Mouse (Mus musculus): ENCODE measurements around the gene Zbtb48. TPM values are rescaled to one million over a fixed set of nuclear protein-coding genes. Genes with fewer than 3 reads are reported as not detected.
"Not testable (repeated sequence)": the region's sequence is repeated elsewhere in the genome, so short reads cannot be mapped to it uniquely, and the experiment has no call there.

Zbtb48 gene
- total RNA-seq, 1 experiment from 2014 or later: 20.4 TPM

DNA sequence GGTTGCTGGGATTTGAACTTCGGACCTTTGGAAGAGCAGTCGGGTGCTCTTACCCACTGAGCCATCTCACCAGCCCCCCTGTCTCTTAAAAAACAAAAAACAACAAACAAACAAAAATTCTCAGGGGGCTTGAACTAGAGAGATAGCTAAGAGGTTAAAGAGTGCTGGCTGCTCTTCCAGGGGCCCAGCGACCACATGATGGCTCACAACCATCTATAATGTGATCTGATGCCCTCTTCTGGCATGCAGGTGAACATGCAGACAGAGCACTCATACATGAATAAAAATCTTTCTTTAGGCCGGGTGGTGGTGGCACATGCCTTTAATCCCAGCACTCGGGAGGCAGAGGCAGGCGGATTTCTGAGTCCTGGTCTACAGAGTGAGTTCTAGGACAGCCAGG, 9.0 kb upstream of the Zbtb48 start:
- not testable (repeated sequence) for ATAC-seq (ENCODE audit: extremely low read depth, insufficient number of reproducible peaks, low FRiP score, poor library complexity, severe bottlenecking)

DNA sequence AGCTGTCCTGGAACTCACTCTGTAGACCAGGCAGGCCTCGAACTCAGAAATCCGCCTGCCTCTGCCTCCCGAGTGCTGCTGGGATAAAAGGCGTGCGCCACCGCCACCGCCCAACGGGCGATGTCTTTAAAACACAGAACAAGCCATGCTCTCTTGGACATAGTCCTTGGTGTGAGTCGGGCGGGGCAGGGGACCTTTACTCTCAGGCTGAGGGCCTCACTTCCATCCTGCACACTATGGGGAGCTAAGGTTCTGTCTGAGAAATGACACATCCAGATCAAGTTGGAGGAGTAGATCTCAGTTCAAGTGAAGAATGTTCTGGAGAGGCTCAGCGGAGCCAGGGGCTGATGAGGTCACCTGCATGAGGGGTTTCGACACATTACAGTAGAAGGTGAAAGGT, 5.5 kb upstream of the Zbtb48 start:
- ATAC-seq (ENCODE audit: extremely low read depth, insufficient number of reproducible peaks, low FRiP score, poor library complexity, severe bottlenecking): no peak

DNA sequence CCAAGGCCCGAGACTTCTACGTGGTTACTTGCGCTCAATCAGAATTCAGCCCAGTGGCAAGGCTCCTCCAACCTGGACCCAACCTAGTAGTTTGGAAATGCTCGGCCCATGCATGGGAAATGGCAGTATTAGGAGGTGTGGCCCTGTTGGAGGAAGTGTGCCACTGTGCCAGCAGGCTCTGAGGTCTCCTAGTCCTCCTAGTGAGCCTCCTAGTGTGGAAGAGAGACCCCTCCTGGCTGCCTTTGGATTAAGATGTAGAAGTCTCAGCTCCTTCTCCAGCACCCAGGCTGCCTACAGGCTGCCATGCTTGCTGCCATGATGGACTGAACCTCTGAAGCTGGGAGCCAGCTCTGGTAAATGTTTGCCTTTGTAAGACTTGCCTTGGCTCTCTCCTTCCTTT, 2.5 kb upstream of the Zbtb48 start:
- ATAC-seq (ENCODE audit: extremely low read depth, insufficient number of reproducible peaks, low FRiP score, poor library complexity, severe bottlenecking): no peak

DNA sequence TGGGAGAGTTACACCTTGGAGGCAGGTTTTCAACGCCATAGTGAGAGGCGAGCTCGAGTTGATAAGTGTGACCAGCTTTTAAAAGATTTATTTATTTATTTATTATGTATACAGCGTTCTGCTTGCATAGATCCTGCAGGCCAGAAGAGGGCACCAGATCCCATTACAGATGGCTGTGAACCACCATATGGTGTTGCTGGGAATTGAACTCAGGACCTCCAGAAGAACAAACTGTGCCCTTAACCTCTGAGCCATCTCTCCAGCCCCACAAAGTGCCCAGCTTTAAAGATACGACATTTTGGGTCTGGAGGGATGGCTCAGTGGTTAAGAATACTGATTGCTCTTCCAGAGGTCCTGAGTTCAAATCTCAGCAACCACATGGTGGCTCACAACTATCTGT, 1.6 kb upstream of the Zbtb48 start:
- ATAC-seq (ENCODE audit: extremely low read depth, insufficient number of reproducible peaks, low FRiP score, poor library complexity, severe bottlenecking): no peak

- ATAC-seq (ENCODE audit: extremely low read depth, insufficient number of reproducible peaks, low FRiP score, poor library complexity, severe bottlenecking): no peak
Observed at GRCm38 (mm10) chr4:152028456-152028855, 985 bp upstream of the Zbtb48 start.

DNA sequence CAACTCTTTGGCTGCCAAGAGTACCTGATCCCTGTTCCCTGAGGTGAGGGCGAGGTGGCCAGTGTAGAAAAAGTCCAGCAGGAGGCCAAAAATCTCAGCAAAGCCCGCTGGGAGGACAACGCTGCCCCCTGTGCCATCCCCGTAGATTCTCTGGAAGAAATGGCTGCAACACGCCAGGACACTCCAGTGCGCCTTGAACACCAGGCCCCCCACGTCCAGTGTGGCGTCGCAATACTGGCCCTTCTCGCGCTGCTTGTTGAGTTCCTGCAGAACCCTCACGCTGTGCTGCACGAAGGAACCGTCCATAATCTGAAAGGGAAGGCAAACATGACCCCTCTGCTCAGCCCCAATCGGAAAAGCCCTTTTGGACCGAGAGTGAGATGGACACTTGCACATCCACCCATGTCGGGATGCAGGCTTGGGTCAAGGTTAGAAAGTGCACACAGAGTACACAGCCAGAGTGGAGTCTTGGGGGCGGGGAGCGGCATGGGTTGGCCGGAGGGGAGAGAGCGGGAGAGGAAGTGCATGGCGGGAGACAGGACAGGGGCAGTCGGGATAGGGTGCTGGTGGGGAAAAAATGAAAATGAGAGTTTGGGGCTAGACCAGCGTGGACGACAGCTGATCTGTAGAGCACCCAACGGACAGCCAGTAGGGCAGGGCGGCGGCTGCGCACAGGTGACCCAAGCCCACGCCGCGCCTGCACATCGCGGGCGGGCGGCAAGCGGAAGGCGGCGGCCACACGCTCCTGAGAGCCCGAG, 541 bp downstream of the Zbtb48 start:
- no peak for ATAC-seq (ENCODE audit: extremely low read depth, insufficient number of reproducible peaks, low FRiP score, poor library complexity, severe bottlenecking)

DNA sequence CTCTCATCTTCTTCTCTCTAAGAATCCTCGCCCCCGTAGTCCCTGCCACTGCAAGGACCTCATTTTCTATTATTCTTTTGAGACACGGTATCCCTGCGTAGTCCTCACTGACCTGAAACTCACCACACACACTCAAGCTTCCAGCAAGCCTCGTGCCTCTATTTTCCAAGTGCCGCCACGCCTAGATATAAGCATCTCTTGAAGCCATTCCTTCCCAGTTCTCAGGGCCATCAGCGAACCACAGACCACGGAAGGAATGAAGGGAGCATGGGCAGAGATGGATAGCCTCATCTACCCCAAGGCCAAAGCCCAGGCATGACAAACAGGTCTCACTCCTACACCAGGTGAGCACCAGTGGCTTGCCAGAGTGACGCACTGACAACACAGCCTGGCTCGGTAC, 2.9 kb downstream of the Zbtb48 start:
- ATAC-seq (ENCODE audit: extremely low read depth, insufficient number of reproducible peaks, low FRiP score, poor library complexity, severe bottlenecking): no peak

GRCm38 (mm10) chr4:152022506-152022905, 5.0 kb downstream of the Zbtb48 start:
- no peak for ATAC-seq (ENCODE audit: extremely low read depth, insufficient number of reproducible peaks, low FRiP score, poor library complexity, severe bottlenecking)

DNA sequence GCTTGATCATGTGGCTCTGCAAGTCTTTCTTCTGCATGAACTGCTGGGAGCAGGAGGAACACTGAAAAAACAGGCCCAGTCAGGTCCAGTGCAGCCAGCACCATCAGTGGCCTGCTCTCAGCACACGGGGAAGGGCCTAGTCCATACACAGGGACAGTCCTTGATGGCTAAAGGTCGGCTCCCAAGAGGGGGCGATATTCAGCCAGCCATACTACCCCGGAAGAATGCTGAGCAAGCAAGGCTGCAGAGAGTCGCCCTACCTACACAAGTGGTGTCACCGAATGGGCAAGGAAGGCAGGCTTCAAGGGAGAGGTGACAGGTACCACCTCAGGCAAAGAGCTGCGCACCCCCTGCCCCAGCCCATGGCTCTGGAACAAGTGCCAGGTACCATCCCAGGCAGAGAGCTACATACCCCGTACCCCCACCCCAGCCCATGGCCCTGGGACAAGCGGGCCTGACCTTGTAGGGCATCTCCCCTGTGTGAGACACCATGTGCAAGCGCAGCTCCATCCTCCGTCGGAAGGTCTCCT, 5.8 kb downstream of the Zbtb48 start:
- ATAC-seq (ENCODE audit: extremely low read depth, insufficient number of reproducible peaks, low FRiP score, poor library complexity, severe bottlenecking): no peak

GRCm38 (mm10) chr4:152020024-152020423, 7.4 kb downstream of the Zbtb48 start:
- no peak for ATAC-seq (ENCODE audit: extremely low read depth, insufficient number of reproducible peaks, low FRiP score, poor library complexity, severe bottlenecking)

DNA sequence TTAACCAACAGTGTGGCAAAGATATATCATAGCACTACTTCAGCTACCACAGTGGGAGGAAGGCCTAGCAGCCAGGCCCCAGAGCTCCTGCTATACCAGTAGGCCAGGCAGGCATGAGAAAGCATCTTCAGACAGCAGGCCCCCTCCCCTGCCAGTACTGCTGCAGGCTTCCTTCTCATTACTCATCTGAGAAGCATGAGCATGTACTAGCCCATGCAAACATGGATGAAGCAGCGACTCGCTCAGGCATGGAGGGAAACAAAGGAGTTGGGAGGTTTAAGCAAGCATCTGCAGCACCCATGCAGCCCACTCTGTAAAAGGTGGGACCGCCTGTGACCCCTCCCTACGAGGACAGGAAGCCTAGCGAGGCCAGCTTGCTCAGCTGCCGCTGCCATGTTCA, 8.4 kb downstream of the Zbtb48 start:
- no peak for ATAC-seq (ENCODE audit: extremely low read depth, insufficient number of reproducible peaks, low FRiP score, poor library complexity, severe bottlenecking)

- ATAC-seq (ENCODE audit: extremely low read depth, insufficient number of reproducible peaks, low FRiP score, poor library complexity, severe bottlenecking): no peak
Observed at GRCm38 (mm10) chr4:152013036-152013813, 14.2 kb downstream of the Zbtb48 start.

GRCm38 (mm10) chr4:152012109-152012508, 15.4 kb downstream of the Zbtb48 start:
- no peak for ATAC-seq (ENCODE audit: extremely low read depth, insufficient number of reproducible peaks, low FRiP score, poor library complexity, severe bottlenecking)

DNA sequence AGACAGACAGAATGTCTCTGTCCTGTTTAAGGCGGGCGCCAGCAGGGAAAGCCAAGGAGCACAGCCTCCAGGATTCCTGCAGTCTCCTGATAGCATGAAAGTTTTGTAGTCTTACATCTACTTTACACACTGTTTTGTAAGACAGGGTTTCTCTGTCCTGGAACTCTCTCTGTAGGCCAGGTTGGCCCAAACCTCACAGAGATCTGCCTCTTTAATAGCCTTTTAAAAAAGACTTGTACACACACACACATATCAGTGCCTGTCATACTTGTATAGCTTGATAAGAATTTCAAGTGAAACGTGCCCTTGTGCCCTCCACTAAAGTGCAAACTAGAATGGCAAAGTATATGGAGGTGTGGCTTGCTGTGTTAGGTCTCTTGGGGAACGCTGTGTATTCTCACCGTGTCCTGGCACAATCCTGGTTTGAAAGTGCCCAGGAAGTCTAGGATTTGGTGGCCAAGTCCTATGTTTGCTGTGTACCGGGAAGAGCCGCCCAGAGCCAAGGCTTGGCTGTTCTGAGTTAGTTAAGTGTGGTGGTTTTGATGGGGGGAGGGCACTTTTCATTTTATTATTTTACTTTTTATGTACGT, 16.2 kb downstream of the Zbtb48 start:
- ATAC-seq (ENCODE audit: extremely low read depth, insufficient number of reproducible peaks, low FRiP score, poor library complexity, severe bottlenecking): no peak

- no peak for ATAC-seq (ENCODE audit: extremely low read depth, insufficient number of reproducible peaks, low FRiP score, poor library complexity, severe bottlenecking)
Observed at GRCm38 (mm10) chr4:152010707-152011134, 16.8 kb downstream of the Zbtb48 start.

DNA sequence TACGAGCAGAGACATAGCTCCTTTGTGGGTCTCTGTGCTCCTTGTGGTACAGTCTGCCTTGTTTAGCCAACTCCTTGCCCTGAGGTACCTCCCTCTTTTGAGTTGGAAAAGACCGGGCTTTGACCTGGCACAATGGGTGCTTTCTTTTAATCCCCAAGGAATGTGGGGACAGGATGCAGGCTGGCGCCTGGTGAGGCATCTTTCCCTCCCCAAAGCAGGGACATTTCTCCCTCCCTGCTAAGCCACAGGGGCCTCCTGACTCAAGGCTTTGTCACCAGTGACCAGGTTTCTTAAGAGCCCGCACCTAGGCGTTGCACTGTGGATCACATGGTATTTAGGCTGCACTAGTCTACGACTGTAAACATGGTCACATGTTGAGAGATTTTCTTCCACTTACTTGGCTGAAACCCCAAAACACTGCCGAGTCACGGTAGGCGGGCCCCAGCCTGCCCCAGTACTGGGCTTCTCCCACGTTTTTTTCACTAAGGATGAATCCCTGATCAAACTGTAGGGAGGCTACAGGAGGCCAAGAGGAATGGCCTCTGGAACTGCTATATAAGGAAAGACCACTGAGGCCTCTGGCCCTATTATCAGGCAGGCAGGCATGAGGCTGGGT, 17.3 kb downstream of the Zbtb48 start:
- ATAC-seq (ENCODE audit: extremely low read depth, insufficient number of reproducible peaks, low FRiP score, poor library complexity, severe bottlenecking): no peak

- ATAC-seq (ENCODE audit: extremely low read depth, insufficient number of reproducible peaks, low FRiP score, poor library complexity, severe bottlenecking): no peak
Observed at GRCm38 (mm10) chr4:152009076-152010051, 18.1 kb downstream of the Zbtb48 start.

GRCm38 (mm10) chr4:152008622-152009075, 18.8 kb downstream of the Zbtb48 start, which contains the start of gene Klhl21:
Gene Klhl21, plus strand, starts transcription at chr4:152008803.
- peak; percentile 91 for ATAC-seq (ENCODE audit: extremely low read depth, insufficient number of reproducible peaks, low FRiP score, poor library complexity, severe bottlenecking)
